Mouse (Mus musculus) cerebellum, adult 2 months (tissue): ENCODE data around the gene Tmem56. TPM values are rescaled to one million over a fixed set of nuclear protein-coding genes. Genes with fewer than 3 reads are reported as not detected.

Experiments used
- DNase-seq, 2 experiments: peaks; one replicate each; pipeline ENCODE4 v3.0.0; 2021
- H3K27ac ChIP-seq: fragments of 200-500 bp; 2 replicates; pipeline ENCODE4 v1.5.1; 2012; ENCODE audit warnings: low read length, control low read depth, inconsistent platforms; ENCODE audit not compliant: insufficient read depth
- H3K27me3 ChIP-seq: fragments of 200-500 bp; 2 replicates; pipeline ENCODE4 v1.6.1; 2012; ENCODE audit warnings: inconsistent platforms, mild to moderate bottlenecking, low read length, moderate library complexity; ENCODE audit not compliant: control insufficient read depth, insufficient read depth
- H3K4me1 ChIP-seq: fragments of 200-500 bp; 2 replicates; pipeline ENCODE4 v1.6.1; 2011; ENCODE audit warnings: low read length; ENCODE audit not compliant: control insufficient read depth, insufficient read depth
- H3K4me3 ChIP-seq: fragments of 200-500 bp; replicated peaks from 2 replicates; pipeline ENCODE3; 2011; ENCODE audit warnings: mild to moderate bottlenecking, low read depth, low read length, control low read depth; ENCODE audit not compliant: insufficient read depth
- CTCF ChIP-seq: fragments of 200-500 bp; IDR thresholded peaks from 2 replicates; pipeline ENCODE4 v1.5.1; 2011; ENCODE audit warnings: low read depth, mild to moderate bottlenecking, control low read depth, low read length, moderate library complexity, borderline replicate concordance; ENCODE audit not compliant: insufficient read depth
- POLR2A ChIP-seq: fragments of 200-500 bp; IDR thresholded peaks from 2 replicates; pipeline ENCODE4 v1.6.1; 2011; ENCODE audit warnings: low read length, control low read depth, borderline replicate concordance; ENCODE audit not compliant: insufficient read depth
- WGBS: fragments of 180-500 bp; shearing (Covaris S2); methylation state at CpG from one replicate; pipeline ENCODE4 v1.1.7; 2018; 5-methylcytosine and 5-hydroxymethylcytosine counted together
- polyA plus RNA-seq: library from polyadenylated mRNA; depleted of rRNA; stranded (reverse); fragments of >200 nt; gene quantifications from 2 replicates; pipeline ENCODE4 v1.2.3, GENCODE M21; 2012; rRNA removed

Tmem56 gene
- polyA plus RNA-seq = 31.2 and 35.4 TPM in 2 replicates

GRCm38 (mm10) chr3:121282998-121283397, at the start of gene Tmem56:
TSS of gene Tmem56 (minus strand) at chr3:121283098.
- peaks cover 5% of the 10 kb centered on the region; the same call in 1 of the 2 replicates for H3K4me1 ChIP-seq
- no peak within 1 kb of the TSS for H3K27ac ChIP-seq
- no peak for DNase-seq
- 87% methylated on average over 4 of the region's 4 CpGs for WGBS
- no peaks in the 10 kb centered on the region for H3K27me3 ChIP-seq
- H3K4me3 ChIP-seq = no peak within 1 kb of the TSS
- TF ChIP-seq POLR2A = no peak
- no peak for TF ChIP-seq CTCF

- Histone ChIP-seq H3K27ac (no peak overlapping the region), H3K4me1 (no peaks in the 10 kb centered on the region), H3K27me3 (no peaks in the 10 kb centered on the region), H3K4me3 (no peak overlapping the region)
- DNase-seq = no peak
- TF ChIP-seq POLR2A (no peak), CTCF (no peak)
- WGBS = 51% methylated on average over 7 of the region's 7 CpGs
These were observed 47.3 kb upstream of the Tmem56 start for GRCm38 (mm10) chr3:121330244-121330646.

GRCm38 (mm10) chr3:121329647-121330046, 46.7 kb upstream of the Tmem56 start:
- no peaks in the 10 kb centered on the region for H3K27me3 ChIP-seq
- H3K4me3 ChIP-seq = no peak overlapping the region
- TF ChIP-seq CTCF = no peak
- TF ChIP-seq POLR2A = no peak
- no peaks in the 10 kb centered on the region for H3K4me1 ChIP-seq
- H3K27ac ChIP-seq = no peak overlapping the region
- 73% methylated on average over 10 of the region's 10 CpGs for WGBS
- no peak for DNase-seq

GRCm38 (mm10) chr3:121327406-121327805, 44.5 kb upstream of the Tmem56 start:
- TF ChIP-seq POLR2A (no peak), CTCF (no peak)
- H3K27ac ChIP-seq = no peak overlapping the region
- no peak overlapping the region for H3K4me3 ChIP-seq
- no peak for DNase-seq
- WGBS = 39% methylated on average over 5 of the region's 5 CpGs
- H3K27me3 ChIP-seq = no peaks in the 10 kb centered on the region
- H3K4me1 ChIP-seq = no peaks in the 10 kb centered on the region

- Histone ChIP-seq H3K4me3 (no peak overlapping the region), H3K27ac (no peak overlapping the region), H3K4me1 (no peaks in the 10 kb centered on the region), H3K27me3 (no peaks in the 10 kb centered on the region)
- TF ChIP-seq POLR2A = no peak
- no peak for TF ChIP-seq CTCF
- no peak for DNase-seq
- WGBS = 98% methylated on average over 15 of the region's 15 CpGs
These were observed 40.5 kb upstream of the Tmem56 start for GRCm38 (mm10) chr3:121323371-121323770.

- no peak for DNase-seq
- TF ChIP-seq CTCF = no peak
- no peak for TF ChIP-seq POLR2A
- Histone ChIP-seq H3K27ac (no peak overlapping the region), H3K4me1 (no peaks in the 10 kb centered on the region), H3K4me3 (no peak overlapping the region), H3K27me3 (no peaks in the 10 kb centered on the region)
- WGBS = 81% methylated on average over 1 of the region's 1 CpGs
These were observed 38.0 kb upstream of the Tmem56 start for GRCm38 (mm10) chr3:121320896-121321295.

- DNase-seq = no peak
- Histone ChIP-seq H3K4me1 (no peaks in the 10 kb centered on the region), H3K4me3 (no peak overlapping the region), H3K27ac (no peak overlapping the region), H3K27me3 (no peaks in the 10 kb centered on the region)
- 93% methylated on average over 6 of the region's 6 CpGs for WGBS
- no peak for TF ChIP-seq CTCF
- TF ChIP-seq POLR2A = no peak
These were observed 37.0 kb upstream of the Tmem56 start for GRCm38 (mm10) chr3:121319906-121320305.

GRCm38 (mm10) chr3:121315498-121315897, 32.6 kb upstream of the Tmem56 start:
- TF ChIP-seq CTCF (no peak), POLR2A (no peak)

More at GRCm38 (mm10) chr3:121315498-121315897, 32.6 kb upstream of the Tmem56 start:
- Histone ChIP-seq H3K4me1 (no peaks in the 10 kb centered on the region), H3K4me3 (no peak overlapping the region), H3K27me3 (no peaks in the 10 kb centered on the region), H3K27ac (no peak overlapping the region)
- WGBS = 89% methylated on average over 7 of the region's 7 CpGs
- DNase-seq = no peak
